Mouse (Mus musculus) kidney, embryonic 15.5 days (tissue): ENCODE data around the gene Olfr498. TPM values are rescaled to one million over a fixed set of nuclear protein-coding genes. Genes with fewer than 3 reads are reported as not detected.

Experiments used
- ATAC-seq: fragments of 200-750 bp; cut with Nextera tagmentation; replicated peaks from 2 replicates; pipeline ENCODE4 v1.8.0; 2017; ENCODE audit warnings: moderate TSS enrichment; ENCODE audit not compliant: low FRiP score
- H3K27ac ChIP-seq: fragments of 300-500 bp; sonication (generic); 2 replicates; pipeline ENCODE4 v1.5.1; 2015; ENCODE audit warnings: mild to moderate bottlenecking, inconsistent platforms
- H3K27me3 ChIP-seq: fragments of 300-500 bp; sonication (generic); 2 replicates; pipeline ENCODE4 v1.6.1; 2015; ENCODE audit warnings: inconsistent platforms
- H3K36me3 ChIP-seq: fragments of 300-500 bp; sonication (generic); 2 replicates; pipeline ENCODE4 v1.6.1; 2015; ENCODE audit warnings: inconsistent platforms
- H3K4me1 ChIP-seq: fragments of 300-500 bp; sonication (generic); 2 replicates; pipeline ENCODE4 v1.6.1; 2015; ENCODE audit warnings: inconsistent platforms
- H3K4me2 ChIP-seq: fragments of 300-500 bp; sonication (generic); 2 replicates; pipeline ENCODE4 v1.6.1; 2015; ENCODE audit warnings: moderate library complexity, mild to moderate bottlenecking, inconsistent platforms
- H3K4me3 ChIP-seq: fragments of 300-500 bp; sonication (generic); replicated peaks from 2 replicates; pipeline ENCODE4 v1.5.1; 2015; ENCODE audit warnings: mild to moderate bottlenecking, inconsistent platforms
- H3K9ac ChIP-seq: fragments of 300-500 bp; sonication (generic); 2 replicates; pipeline ENCODE4 v1.6.1; 2015; ENCODE audit warnings: mild to moderate bottlenecking, inconsistent platforms
- H3K9me3 ChIP-seq: fragments of 300-500 bp; sonication (generic); replicated peaks from 2 replicates; pipeline ENCODE4 v1.6.1; 2016; ENCODE audit warnings: inconsistent platforms
- WGBS: fragments of 180-500 bp; shearing (Covaris S2); methylation state at CpG from one replicate; pipeline ENCODE4 v1.1.7; 2015; ENCODE audit warnings: mixed read lengths; 5-methylcytosine and 5-hydroxymethylcytosine counted together
- polyA plus RNA-seq: library from polyadenylated mRNA; unstranded; fragments of >200 nt; fragmentation: Nextera tagmentation; extraction: Ambion mirVana; gene quantifications from 2 replicates; pipeline ENCODE4 v1.2.1, GENCODE M21; 2015

Gene Olfr498
- polyA plus RNA-seq = not detected in 2 replicates

GRCm38 (mm10) chr7:108465026-108465425 is at the start of gene Olfr498:
TSS of gene Olfr498 (plus strand) at chr7:108465326.
- ATAC-seq = no peak
- 90% methylated on average over 1 of the region's 1 CpGs for WGBS

GRCm38 (mm10) chr7:108420121-108420520 is 45.0 kb upstream of the Olfr498 start, which contains the start of gene Olfr497:
TSS of gene Olfr497 (plus strand) at chr7:108420421.
- Histone ChIP-seq H3K9me3 (no peaks in the 10 kb centered on the region), H3K9ac (no peak within 1 kb of the TSS), H3K36me3 (no peaks in the 10 kb centered on the region), H3K27me3 (no peaks in the 10 kb centered on the region), H3K27ac (no peak within 1 kb of the TSS), H3K4me3 (no peak within 1 kb of the TSS), H3K4me2 (no peak within 1 kb of the TSS), H3K4me1 (no peaks in the 10 kb centered on the region)
- 86% methylated on average over 2 of the region's 2 CpGs for WGBS
- no peak for ATAC-seq

More at GRCm38 (mm10) chr7:108465026-108465425, at the start of gene Olfr498:
- H3K9ac ChIP-seq = no peak within 1 kb of the TSS
- no peaks in the 10 kb centered on the region for H3K9me3 ChIP-seq
- no peak within 1 kb of the TSS for H3K27ac ChIP-seq
- H3K27me3 ChIP-seq = no peaks in the 10 kb centered on the region
- H3K36me3 ChIP-seq = no peaks in the 10 kb centered on the region
- no peak within 1 kb of the TSS for H3K4me3 ChIP-seq
- H3K4me2 ChIP-seq = no peak within 1 kb of the TSS
- H3K4me1 ChIP-seq = no peaks in the 10 kb centered on the region

Other genes with a start within 250 kb of the Olfr498 start
- not detected in 2 replicates for gene Olfr488, start 207.0 kb upstream of the Olfr498 start, polyA plus RNA-seq
- not detected in 2 replicates for gene Olfr490, start 176.4 kb upstream of the Olfr498 start, polyA plus RNA-seq
- gene Olfr491, start 151.9 kb upstream of the Olfr498 start, polyA plus RNA-seq = not detected in 2 replicates
- gene Olfr492, start 141.7 kb upstream of the Olfr498 start, polyA plus RNA-seq = not detected in 2 replicates
- not detected in 2 replicates for gene Olfr493, start 118.3 kb upstream of the Olfr498 start, polyA plus RNA-seq
- not detected in 2 replicates for gene Olfr494, start 100.0 kb upstream of the Olfr498 start, polyA plus RNA-seq
- not detected in 2 replicates for gene Olfr495, start 72.2 kb upstream of the Olfr498 start, polyA plus RNA-seq
- not detected in 2 replicates for gene Olfr497, start 44.9 kb upstream of the Olfr498 start, polyA plus RNA-seq
- gene Olfr502, start 59.7 kb downstream of the Olfr498 start, polyA plus RNA-seq = not detected in 2 replicates
- gene Olfr503, start 79.2 kb downstream of the Olfr498 start, polyA plus RNA-seq = not detected in 2 replicates
- not detected in 2 replicates for gene Olfr504, start 100.5 kb downstream of the Olfr498 start, polyA plus RNA-seq
- gene Olfr506, start 145.5 kb downstream of the Olfr498 start, polyA plus RNA-seq = 0.04 TPM in 1 of 2 replicates, not detected in the other
- gene Olfr507, start 156.5 kb downstream of the Olfr498 start, polyA plus RNA-seq = not detected in 2 replicates
- not detected in 2 replicates for gene Olfr508, start 164.7 kb downstream of the Olfr498 start, polyA plus RNA-seq
- gene Olfr509, start 186.6 kb downstream of the Olfr498 start, polyA plus RNA-seq = 0.04 TPM in 1 of 2 replicates, not detected in the other
- gene Olfr510, start 201.1 kb downstream of the Olfr498 start, polyA plus RNA-seq = not detected in 2 replicates
- gene Olfr512, start 248.0 kb downstream of the Olfr498 start, polyA plus RNA-seq = not detected in 2 replicates